Comparison of ENCODE assay signal across 26 mouse cellular contexts in genomic region chr3:146232708-146233107, GRCm38 (mm10). TPM values are rescaled to one million over a fixed set of nuclear protein-coding genes. Genes with fewer than 3 reads are reported as not detected.
DNase-seq lines count a peak whose midpoint lies in the region; ATAC-seq lines count a peak whose summit lies in the region.
"Had no signal": no experiment of that assay in that cellular context is flagged by ENCODE, and none has a peak within 500 bp of the region (broad histone marks: within the 10 kb centered on the region; RNA-seq: fewer than 3 reads in every experiment).

No protein-coding gene starts in this region.

- no peak overlapping the region for H3K4me2 ChIP-seq in heart, embryonic 12.5 days
- no peak overlapping the region for H3K4me2 ChIP-seq in heart, embryonic 15.5 days
- H3K4me2 ChIP-seq in intestine, embryonic 16.5 days (ENCODE audit: low read depth, low read length): no peak overlapping the region
- H3K4me2 ChIP-seq in intestine, embryonic 15.5 days (replicated peaks): no peak overlapping the region
- H3K4me2 ChIP-seq: embryonic facial prominence, embryonic 12.5 days; embryonic facial prominence, embryonic 15.5 days; hindbrain, embryonic 14.5 days had no signal

- no peak for ATAC-seq in heart, embryonic 12.5 days (ENCODE audit: insufficient number of reproducible peaks, low FRiP score)
- no peak for ATAC-seq in heart, embryonic 15.5 days (replicated peaks; ENCODE audit: insufficient number of reproducible peaks, insufficient read depth, low FRiP score, low read depth)
- peak; percentile 69 for ATAC-seq in intestine, embryonic 16.5 days
- ATAC-seq in intestine, embryonic 15.5 days: no peak
- ATAC-seq: activated CD4-positive, CD25-positive, alpha-beta regulatory T cell, adult 4 months; forebrain, embryonic 14.5 days; forebrain, postnatal 0 days; hindbrain, postnatal 0 days; inflammation-experienced regulatory T-cells, adult 6 months had no signal

- H3K4me1 ChIP-seq in heart, embryonic 12.5 days (replicated peaks): peaks cover 80% of the 10 kb centered on the region
- H3K4me1 ChIP-seq in heart, embryonic 15.5 days (replicated peaks): peaks cover 35% of the 10 kb centered on the region
- H3K4me1 ChIP-seq in intestine, embryonic 16.5 days (ENCODE audit: control insufficient read depth, insufficient read depth, low read length): peaks cover 4% of the 10 kb centered on the region; the same call in 1 of the 2 replicates
- H3K4me1 ChIP-seq in intestine, embryonic 15.5 days (replicated peaks): 0 out of 2 replicates have a peak, but pooled peaks cover 5% of the 10 kb centered on the region
- H3K4me1 ChIP-seq: embryonic facial prominence, embryonic 12.5 days; embryonic facial prominence, embryonic 15.5 days had no signal

- 40% methylated on average over 7 of the region's 7 CpGs for WGBS in heart, embryonic 12.5 days
- WGBS in heart, embryonic 15.5 days: 46% methylated on average over 7 of the region's 7 CpGs
- WGBS in intestine, embryonic 16.5 days: 50% methylated on average over 7 of the region's 7 CpGs
- WGBS in intestine, embryonic 15.5 days: 45% methylated on average over 7 of the region's 7 CpGs

- H3K4me3 ChIP-seq in heart, embryonic 12.5 days: no peak overlapping the region
- no peak overlapping the region for H3K4me3 ChIP-seq in heart, embryonic 15.5 days
- H3K4me3 ChIP-seq in intestine, embryonic 16.5 days (ENCODE audit: low read length): no peak overlapping the region
- no peak overlapping the region for H3K4me3 ChIP-seq in intestine, embryonic 15.5 days (replicated peaks)
- H3K4me3 ChIP-seq: embryonic facial prominence, embryonic 12.5 days; embryonic facial prominence, embryonic 15.5 days had no signal

- H3K9me3 ChIP-seq in heart, embryonic 12.5 days (replicated peaks): no peaks in the 10 kb centered on the region
- H3K9me3 ChIP-seq in heart, embryonic 15.5 days (replicated peaks): no peaks in the 10 kb centered on the region
- H3K9me3 ChIP-seq in intestine, embryonic 16.5 days (ENCODE audit: control insufficient read depth, low read length): no peaks in the 10 kb centered on the region
- no peaks in the 10 kb centered on the region for H3K9me3 ChIP-seq in intestine, embryonic 15.5 days
- H3K9me3 ChIP-seq: embryonic facial prominence, embryonic 12.5 days; embryonic facial prominence, embryonic 15.5 days had no signal

- H3K36me3 ChIP-seq in heart, embryonic 12.5 days: peaks cover 15% of the 10 kb centered on the region; the same call in 1 of the 2 replicates
- H3K36me3 ChIP-seq in heart, embryonic 15.5 days: no peaks in the 10 kb centered on the region
- no peaks in the 10 kb centered on the region for H3K36me3 ChIP-seq in intestine, embryonic 16.5 days (ENCODE audit: control insufficient read depth, insufficient read depth, low read length)
- no peaks in the 10 kb centered on the region for H3K36me3 ChIP-seq in intestine, embryonic 15.5 days
- H3K36me3 ChIP-seq: embryonic facial prominence, embryonic 12.5 days; embryonic facial prominence, embryonic 15.5 days had no signal

- intact Hi-C loops in heart, postnatal 25 days (cut with DNase I): no loop called here

- H3K9ac ChIP-seq in heart, embryonic 12.5 days: no peak overlapping the region
- no peak overlapping the region for H3K9ac ChIP-seq in heart, embryonic 15.5 days
- no peak overlapping the region for H3K9ac ChIP-seq in intestine, embryonic 16.5 days (ENCODE audit: low read depth, low read length)
- no peak overlapping the region for H3K9ac ChIP-seq in intestine, embryonic 15.5 days
- H3K9ac ChIP-seq: embryonic facial prominence, embryonic 12.5 days; embryonic facial prominence, embryonic 15.5 days; forebrain, postnatal 0 days; hindbrain, embryonic 14.5 days had no signal

- H3K27ac ChIP-seq in heart, embryonic 12.5 days (ENCODE audit: poor library complexity, severe bottlenecking): peak overlapping the region; percentile 22; the same call in 1 of the 2 replicates
- H3K27ac ChIP-seq in heart, embryonic 15.5 days: peak overlapping the region; percentile 46; the same call in 1 of the 2 replicates
- H3K27ac ChIP-seq in intestine, embryonic 16.5 days (ENCODE audit: low read length): no peak overlapping the region
- H3K27ac ChIP-seq in intestine, embryonic 15.5 days: no peak overlapping the region
- H3K27ac ChIP-seq: embryonic facial prominence, embryonic 12.5 days; embryonic facial prominence, embryonic 15.5 days; hindbrain, embryonic 14.5 days; hindbrain, postnatal 0 days had no signal

- DNase-seq in adrenal gland, postnatal 14 days: peak; percentile 14
- no peak for DNase-seq in adrenal gland, postnatal 10 days
- no peak for DNase-seq in heart, adult 11 months
- no peak for DNase-seq in heart, postnatal 25 days (ENCODE audit: low spot score)
- DNase-seq: adrenal gland, adult 8-10 months; cerebellum, adult 11 months; cerebellum, adult 2 months; cerebellum, adult 9-11 months; cerebellum, postnatal 25 days; forebrain, postnatal 0 days; gastrocnemius, postnatal 25 days; heart, postnatal 36 days; kidney, adult 18-20 months; kidney, adult 9 months had no signal

- no peaks in the 10 kb centered on the region for H3K27me3 ChIP-seq in heart, embryonic 12.5 days (replicated peaks)
- H3K27me3 ChIP-seq in heart, embryonic 15.5 days: no peaks in the 10 kb centered on the region
- no peaks in the 10 kb centered on the region for H3K27me3 ChIP-seq in intestine, embryonic 16.5 days (replicated peaks; ENCODE audit: control insufficient read depth, insufficient read depth, low read length)
- H3K27me3 ChIP-seq in intestine, embryonic 15.5 days (replicated peaks): no peaks in the 10 kb centered on the region
- H3K27me3 ChIP-seq: embryonic facial prominence, embryonic 12.5 days; embryonic facial prominence, embryonic 15.5 days had no signal

RNA-seq across cellular contexts. Expression of gene Lpar3, which starts 11.9 kb away (rescaled TPM):
- total RNA-seq in adrenal gland, postnatal 14 days (2021): 0.30 and 0.41 TPM in 2 replicates
- under 1 TPM; 0.15 to 0.69 TPM for total RNA-seq in adrenal gland, postnatal 10 days (2021)
- 65.0 and 65.8 TPM in 2 replicates for polyA plus RNA-seq in heart, embryonic 12.5 days (2016; fragmentation: Nextera tagmentation; extraction: Ambion mirVana)
- 35.1 and 40.7 TPM in 2 replicates for polyA plus RNA-seq in heart, embryonic 15.5 days (2015; fragmentation: Nextera tagmentation; extraction: Ambion mirVana)
- under 1 TPM; 0.36 to 0.65 TPM for total RNA-seq in heart, postnatal 25 days (2021)
- polyA plus RNA-seq in intestine, embryonic 16.5 days (2015; fragmentation: Nextera tagmentation; extraction: Ambion mirVana): 2.8 and 3.1 TPM in 2 replicates
- polyA plus RNA-seq in intestine, embryonic 15.5 days (2015; fragmentation: Nextera tagmentation; extraction: Ambion mirVana): 1.8 and 1.9 TPM in 2 replicates
- total RNA-seq: common myeloid progenitor, adult 5-6 weeks had no signal
- polyA plus RNA-seq: activated CD4-positive, CD25-positive, alpha-beta regulatory T cell, adult 4 months had no signal

Comparison
In these comparisons a context has a peak if more than half of its experiments do, and no peak if none do; other contexts are left out.
1. H3K27ac ChIP-seq: peak in heart, embryonic 12.5 days (single experiment) and heart, embryonic 15.5 days (single experiment); none in intestine, embryonic 16.5 days (single experiment) and intestine, embryonic 15.5 days (single experiment).